Mouse (Mus musculus) kidney, adult 9 months (tissue): ENCODE results near the gene Retsat.

Source experiments
- DNase-seq: peaks from one replicate; pipeline ENCODE4 v3.0.0; 2022

Gene Retsat

GRCm38 (mm10) chr6:72626391-72626790 is 28.1 kb downstream of the Retsat start:
- DNase-seq, result no peak

- peak; percentile 42 for DNase-seq
Measured at GRCm38 (mm10) chr6:72627276-72627675, 29.0 kb downstream of the Retsat start.

- peak; percentile 85 for DNase-seq
Measured at GRCm38 (mm10) chr6:72630370-72630769, 32.1 kb downstream of the Retsat start.

- DNase-seq, result no peak
Measured at GRCm38 (mm10) chr6:72630961-72631360, 32.7 kb downstream of the Retsat start.

- no peak for DNase-seq
Measured at GRCm38 (mm10) chr6:72631700-72632099, 33.4 kb downstream of the Retsat start.

- no peak for DNase-seq
Measured at GRCm38 (mm10) chr6:72634311-72634710, 36.0 kb downstream of the Retsat start.

- peak; percentile 87 for DNase-seq
Measured at GRCm38 (mm10) chr6:72635760-72636431, 37.6 kb downstream of the Retsat start.

GRCm38 (mm10) chr6:72636940-72637339 is 38.7 kb downstream of the Retsat start:
- DNase-seq, result peak; percentile 56

- DNase-seq, result no peak
Measured at GRCm38 (mm10) chr6:72641218-72641954, 43.1 kb downstream of the Retsat start.

GRCm38 (mm10) chr6:72644576-72644975 is 46.3 kb downstream of the Retsat start:
- no peak for DNase-seq

- DNase-seq, result no peak
Measured at GRCm38 (mm10) chr6:72645364-72645763, 47.1 kb downstream of the Retsat start.

- peak; percentile 81 for DNase-seq
Measured at GRCm38 (mm10) chr6:72647383-72647820, 49.1 kb downstream of the Retsat start.

- no peak for DNase-seq
Measured at GRCm38 (mm10) chr6:72648002-72648595, 49.8 kb downstream of the Retsat start.

- no peak for DNase-seq
Measured at GRCm38 (mm10) chr6:72650338-72650851, 52.1 kb downstream of the Retsat start.

GRCm38 (mm10) chr6:72653419-72653818 is 55.1 kb downstream of the Retsat start:
- DNase-seq, result peak; percentile 65

- no peak for DNase-seq
Measured at GRCm38 (mm10) chr6:72654355-72654754, 56.1 kb downstream of the Retsat start.

- peak; percentile 80 for DNase-seq
Measured at GRCm38 (mm10) chr6:72655309-72656052, 57.2 kb downstream of the Retsat start.

- no peak for DNase-seq
Measured at GRCm38 (mm10) chr6:72656053-72656442, 57.8 kb downstream of the Retsat start.

- DNase-seq, result no peak
Measured at GRCm38 (mm10) chr6:72658006-72658405, 59.7 kb downstream of the Retsat start.
